Mouse (Mus musculus) right cerebral cortex, postnatal 10 days (tissue): ENCODE results near the gene Btg3.
"Not testable (repeated sequence)": the region's sequence is repeated elsewhere in the genome, so short reads cannot be mapped to it uniquely, and the experiment has no call there.

Experiments used
- DNase-seq, 2 experiments: peaks; one replicate each; pipeline ENCODE4 v3.0.0; 2021; ENCODE audit warnings: low spot score in 2 of 2

Gene Btg3

DNA sequence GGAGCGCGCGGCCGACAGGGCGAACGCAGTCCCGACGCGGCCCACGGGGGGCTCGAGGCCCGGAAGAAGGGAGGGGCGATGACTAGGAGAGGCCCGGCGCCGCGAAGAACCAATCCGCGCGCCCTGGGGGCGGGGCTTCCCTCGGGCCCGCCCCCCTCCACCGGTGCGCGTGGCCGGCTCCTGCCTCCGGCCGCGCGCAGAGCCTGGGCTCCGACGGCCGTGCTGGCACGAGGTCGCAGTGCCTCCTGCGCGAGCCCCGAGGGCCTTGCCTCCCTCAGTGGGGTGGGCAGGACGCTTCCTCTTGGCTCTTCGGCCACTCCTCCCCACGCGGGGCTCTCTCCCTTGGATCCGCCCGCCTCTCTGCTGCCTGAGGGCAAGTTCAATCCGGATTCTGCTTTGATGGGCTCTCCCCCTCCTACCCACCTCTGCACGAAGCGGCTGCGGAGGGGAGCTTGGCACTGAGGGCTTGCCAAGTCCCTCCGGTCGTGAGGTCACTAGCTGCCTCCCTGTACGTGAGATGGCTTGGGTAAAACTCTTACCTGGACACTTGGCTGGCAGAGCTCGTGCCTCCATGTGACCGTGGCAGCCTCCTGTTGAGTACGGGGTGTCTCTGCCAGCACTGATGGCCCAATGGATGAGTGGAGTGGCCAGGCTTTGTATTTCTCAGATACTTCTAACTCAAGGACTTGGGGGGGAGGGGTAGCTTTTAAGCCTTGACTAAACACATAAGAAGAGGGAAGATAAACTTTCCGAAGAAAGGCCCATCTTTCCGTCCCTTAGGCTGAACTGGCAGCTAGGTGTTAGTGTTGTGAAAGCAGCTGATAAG, at the start of gene Btg3:
Btg3 (minus strand) TSS at position 448 of the 826 bp plus-strand sequence.
- DNase-seq = peak; percentile 89 to 90

DNA sequence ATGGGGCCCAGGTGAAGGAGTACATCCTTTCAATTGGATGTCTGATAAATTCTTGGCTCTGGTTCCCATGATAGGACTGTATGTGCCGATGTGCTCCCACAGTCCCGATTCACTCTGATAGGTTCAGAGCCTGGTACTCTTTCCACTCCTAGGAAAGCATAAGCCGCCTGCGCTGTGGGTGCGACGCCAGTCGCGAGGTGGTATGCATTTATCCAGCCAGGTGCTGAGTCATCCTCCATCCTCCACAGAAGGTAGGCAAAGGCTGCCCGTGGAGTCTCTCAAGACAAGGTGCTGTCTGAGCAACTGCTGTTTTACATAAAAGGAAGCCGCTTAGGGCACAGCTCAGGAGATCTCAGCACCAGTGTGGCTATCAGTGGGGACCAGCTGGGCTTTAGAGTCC, 40.7 kb upstream of the Btg3 start:
- DNase-seq = no peak

DNA sequence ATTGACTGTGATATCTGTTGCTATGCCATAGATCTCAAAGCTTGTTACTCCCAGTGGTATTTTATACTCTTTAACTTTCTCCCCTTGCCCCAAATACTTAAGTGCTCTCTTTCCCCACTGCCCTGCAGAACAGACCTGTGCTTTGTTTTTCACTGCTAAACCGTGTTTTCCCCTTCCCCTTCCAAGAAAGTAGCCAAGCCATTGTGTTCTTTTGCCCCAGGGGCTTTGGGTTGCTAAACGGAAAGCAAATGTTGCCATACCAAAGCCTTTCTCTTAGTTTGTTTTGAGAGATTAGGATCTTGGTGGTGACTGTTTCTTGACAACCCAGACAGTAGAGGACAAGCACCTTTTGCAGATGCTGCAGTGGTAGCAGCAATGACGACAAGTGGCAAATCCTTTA, 39.5 kb upstream of the Btg3 start:
- DNase-seq = no peak

DNA sequence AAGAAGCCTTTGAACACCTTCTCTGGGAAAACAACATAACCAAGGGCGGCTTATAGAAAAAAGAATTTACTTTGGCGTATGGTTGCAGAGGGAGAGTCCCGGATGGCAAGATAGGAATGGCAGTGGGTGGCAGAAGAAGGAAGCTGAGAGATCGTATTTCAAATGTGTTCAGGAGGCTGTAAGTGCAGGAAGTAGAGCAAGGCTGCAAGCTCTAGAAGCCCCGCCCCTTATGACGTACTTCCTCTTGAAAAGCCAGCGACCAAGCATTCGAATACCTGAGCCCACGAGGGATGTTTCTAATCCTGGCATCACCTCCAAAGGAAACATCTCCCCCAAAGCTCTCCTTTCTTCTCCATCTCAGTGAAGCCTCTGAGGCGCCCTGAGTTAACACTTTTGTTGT, 33.0 kb upstream of the Btg3 start:
- no peak for DNase-seq

DNA sequence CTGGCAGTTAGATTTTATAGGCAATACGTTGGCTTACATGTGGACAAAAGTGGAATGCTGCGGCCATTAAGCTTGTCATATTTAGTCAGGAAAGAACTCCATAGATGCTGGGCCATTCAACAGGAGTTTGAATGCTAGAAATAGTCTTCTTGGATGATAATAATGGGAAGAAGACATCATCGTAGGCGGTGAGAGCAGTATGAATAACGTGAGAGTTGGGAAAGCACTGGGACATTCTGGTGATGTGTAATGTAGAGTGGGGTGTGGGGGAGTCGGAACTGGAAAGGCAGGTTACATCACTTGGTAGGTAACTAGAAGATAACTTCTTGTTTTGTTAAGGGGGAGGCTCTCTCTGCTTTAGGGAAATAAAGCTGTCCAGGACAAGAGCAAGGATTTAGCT, 30.9 kb upstream of the Btg3 start:
- DNase-seq = no peak

DNA sequence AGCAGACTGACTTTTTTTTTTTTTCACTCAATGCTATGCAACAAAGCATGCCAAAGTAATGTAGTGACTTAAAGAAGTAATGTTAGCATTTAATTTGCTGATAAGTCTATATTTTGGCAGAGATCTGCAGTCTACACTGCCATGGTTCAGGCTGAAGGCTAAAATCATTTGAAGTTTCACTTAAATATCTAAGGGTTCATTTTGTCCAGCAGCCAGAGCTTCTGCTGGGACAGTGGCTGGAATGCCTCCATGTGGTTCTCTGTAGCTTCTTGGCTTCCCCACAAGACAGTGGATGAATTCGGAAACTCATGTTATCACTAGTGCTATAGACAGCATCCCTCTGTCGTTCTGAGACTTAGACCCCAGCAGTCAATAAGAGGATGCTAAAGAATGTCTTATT, 29.7 kb upstream of the Btg3 start:
- DNase-seq = no peak

DNA sequence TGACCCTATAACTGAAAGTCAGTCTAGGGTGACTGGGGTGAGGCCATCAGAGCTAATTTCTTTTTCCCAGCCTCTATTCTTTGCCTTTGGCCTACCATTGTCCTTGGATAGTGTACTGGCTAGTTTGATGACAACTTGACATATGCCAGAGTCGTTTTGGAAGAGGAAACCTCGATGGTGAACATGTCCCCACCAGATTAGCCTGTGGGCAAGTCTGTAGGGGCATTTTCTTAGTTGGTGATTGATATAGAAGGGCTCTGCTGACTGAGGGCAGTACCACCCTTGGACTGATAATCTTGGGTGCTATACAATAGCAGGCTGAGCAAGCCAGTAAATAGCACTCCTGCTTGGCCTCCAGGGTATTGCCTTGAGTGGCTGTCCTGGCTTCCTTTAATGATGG, 25.3 kb upstream of the Btg3 start:
- DNase-seq = no peak

DNA sequence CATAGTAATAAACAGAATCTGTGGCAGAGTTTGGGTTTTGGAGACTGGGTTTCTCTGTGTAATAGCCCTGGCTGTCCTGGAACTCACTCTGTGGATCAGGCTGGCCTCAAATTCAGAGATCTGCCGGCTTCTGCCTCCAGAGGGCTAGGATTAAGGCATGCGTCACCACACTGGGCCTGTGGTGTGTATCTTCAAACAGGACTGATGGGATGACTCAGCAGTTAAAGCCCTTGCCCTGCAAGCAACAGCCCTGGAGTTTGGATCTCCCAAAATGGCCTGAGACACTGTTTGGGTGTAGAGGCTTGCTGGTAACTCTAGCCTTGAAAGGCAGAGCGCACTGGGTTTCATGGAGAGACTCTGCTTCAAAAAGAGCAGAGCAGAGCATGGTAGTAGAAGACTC, 22.4 kb upstream of the Btg3 start:
- DNase-seq = no peak

DNA sequence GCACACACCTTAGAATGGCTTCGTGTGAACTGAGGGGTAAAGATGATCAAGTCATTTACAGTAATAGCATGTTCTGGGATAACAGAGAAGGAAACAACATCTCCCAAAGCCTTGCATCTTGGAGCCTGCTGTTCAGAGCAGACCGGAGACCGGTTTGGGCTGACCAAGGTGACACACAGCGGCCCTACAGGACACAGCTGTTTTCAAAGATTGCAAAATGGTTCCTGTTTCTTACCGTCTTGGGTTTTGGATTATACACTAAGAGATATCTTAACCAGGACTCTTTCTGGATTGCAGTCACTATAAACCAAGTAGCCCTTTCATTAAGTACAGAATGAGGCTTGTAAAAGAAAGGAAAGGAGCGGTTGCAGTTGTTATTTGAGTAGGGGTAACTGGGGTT, 21.7 kb upstream of the Btg3 start:
- no peak for DNase-seq

DNA sequence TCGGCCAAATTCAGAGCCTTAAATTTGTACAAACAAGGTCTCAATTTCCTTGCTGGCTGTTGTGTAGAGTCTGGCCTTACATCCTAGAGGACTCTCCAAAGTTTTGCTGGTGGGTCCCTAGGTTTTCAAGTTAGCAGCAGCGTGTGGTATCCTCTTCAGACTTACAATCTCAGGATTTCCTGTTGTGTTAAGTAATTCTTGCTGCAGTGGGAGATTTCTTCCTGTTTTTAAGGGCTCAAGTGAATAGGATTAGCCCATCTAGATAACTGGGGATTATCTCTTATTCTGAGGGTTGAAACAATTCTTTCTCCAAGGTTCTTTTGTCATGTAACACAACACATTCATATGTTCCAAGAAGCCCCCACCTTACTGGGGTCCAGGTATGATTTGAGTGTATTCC, 14.4 kb upstream of the Btg3 start:
- DNase-seq = no peak

DNA sequence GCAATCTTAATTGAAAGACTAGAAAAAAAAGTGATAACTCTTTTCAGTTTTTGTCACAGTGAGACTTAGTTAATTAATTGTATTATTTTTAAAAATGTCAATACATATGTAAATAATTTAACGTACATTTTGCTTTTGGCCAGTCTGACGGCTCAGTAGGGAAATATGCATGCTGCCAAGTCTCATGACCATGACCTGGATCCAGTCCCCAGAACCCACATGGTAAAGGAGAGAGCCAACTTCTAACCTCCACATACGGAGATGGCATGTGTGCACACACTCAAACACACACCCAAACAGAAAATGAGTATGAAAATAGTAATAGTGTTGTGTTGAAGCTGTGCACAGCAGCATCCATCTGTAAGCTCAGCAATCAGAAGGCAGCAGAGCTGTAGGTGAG, 13.0 kb upstream of the Btg3 start:
- no peak for DNase-seq

DNA sequence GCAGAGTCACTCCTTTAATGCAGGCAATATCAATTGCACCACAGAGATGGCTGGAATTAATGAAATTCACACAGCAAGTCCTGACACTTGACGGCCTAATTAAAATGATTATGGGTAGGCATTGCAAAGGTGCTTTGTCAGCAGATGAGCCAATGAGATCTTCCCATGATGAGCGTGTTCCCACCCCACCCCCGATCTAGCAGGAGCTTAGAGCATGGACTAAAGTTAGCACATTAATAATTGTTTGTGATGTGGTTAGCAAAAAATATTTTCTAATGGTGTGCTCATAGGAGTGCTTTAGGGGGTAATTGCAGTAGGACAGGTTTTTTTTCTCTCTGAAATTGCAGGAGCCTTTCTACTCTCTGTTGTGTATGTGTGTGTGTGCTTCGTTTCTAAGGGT, 12.1 kb upstream of the Btg3 start:
- no peak for DNase-seq

DNA sequence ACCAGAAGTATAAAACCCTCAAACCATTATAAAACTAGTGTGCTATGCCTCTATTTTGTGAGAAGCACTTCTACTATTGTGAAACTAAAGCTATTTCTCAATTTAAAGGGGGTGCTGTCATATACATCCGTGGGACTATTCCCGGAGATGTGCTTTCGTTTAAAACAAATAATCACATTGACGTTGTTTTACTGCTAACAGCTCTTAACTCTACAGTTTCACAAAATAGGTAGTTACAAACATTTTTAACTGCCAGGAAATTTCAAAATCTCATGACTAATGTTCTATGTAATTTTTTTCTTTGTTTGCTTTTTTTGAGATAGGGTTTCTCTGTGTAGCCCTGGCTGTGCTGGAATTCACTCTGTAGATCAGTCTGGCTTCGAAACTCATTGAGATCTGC, 1.5 kb upstream of the Btg3 start:
- DNase-seq = no peak

DNA sequence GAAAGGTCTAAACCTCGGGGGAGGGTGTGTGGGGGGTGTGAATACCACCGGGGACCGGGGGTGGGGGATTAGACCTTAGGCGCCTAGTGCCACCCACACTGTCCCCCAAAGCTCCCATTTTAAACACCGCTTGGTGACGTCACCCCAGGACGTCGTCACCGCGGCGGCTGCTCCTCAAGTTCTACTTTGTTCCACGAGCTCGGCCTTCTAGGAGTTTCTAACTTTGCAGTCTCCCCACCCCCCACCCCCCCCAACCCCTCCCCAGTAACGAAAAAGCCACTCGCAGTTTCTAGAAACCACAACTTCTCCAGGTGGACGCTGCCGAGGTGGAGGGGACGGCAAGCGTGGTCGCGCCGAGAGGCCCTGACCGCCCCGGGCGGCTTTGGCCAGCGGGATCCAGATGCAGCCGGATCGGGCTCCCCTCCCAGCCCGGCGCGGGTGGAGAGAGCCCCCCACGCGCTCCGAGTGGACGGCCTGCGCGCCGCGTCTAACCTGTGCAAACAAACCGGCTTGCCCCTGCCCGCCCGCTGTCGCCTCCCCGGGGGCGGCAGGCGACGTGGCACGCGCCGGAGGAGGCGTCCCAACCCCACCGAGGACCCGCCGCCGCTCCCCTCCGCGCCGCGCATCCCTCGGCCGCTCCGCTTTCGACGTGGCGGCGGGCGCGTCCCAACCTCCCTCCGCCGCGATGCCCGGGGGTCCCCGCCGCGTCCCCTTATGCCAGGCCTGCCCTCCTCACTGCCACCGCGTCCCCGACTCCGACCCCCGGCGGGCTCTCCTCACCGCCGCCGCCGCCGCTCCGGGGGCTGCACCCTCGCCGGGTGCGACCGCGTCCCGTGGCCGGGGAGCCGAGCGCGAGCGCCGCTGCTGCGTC, 936 bp downstream of the Btg3 start:
- peak; percentile 44 to 57 for DNase-seq

DNA sequence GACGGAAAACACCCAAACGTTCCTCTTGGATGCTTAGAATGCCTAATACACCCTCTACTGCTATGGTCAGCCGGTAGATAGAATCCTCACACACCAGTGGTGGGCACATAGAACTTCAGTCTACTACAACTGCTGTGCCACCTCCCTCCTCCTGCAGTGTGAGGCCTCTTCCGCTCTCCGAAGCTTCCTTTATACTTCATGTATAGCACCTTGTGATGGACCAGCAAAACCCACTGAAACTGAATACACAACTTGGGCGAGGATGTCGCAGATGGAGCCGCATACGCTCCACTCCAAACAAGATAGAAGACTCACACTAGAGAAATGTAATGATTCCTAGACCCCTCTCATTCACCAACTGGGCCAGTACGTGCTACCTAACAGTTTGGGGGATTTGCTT, 1.8 kb downstream of the Btg3 start:
- DNase-seq = peak in 1 of 2 experiments; percentile 27

DNA sequence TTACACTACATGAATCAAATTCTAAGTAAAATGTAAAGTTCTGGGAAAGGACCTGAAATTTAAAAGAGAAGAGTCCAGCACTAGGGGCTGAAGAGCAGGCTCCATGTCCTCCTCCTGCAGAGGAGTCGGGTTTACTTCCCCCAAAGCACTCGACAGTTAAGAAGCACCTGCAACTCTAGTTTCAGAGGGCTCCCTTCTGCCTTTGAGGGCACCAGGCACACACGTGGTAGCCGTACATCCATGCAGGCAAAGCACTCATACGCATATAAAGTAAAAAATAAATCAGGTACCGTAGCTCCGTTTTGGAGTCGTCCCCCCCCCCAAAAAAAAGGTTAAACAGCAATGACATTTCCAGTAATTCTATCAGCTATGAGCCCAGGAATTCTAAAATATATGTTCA, 3.2 kb downstream of the Btg3 start:
- no peak for DNase-seq

DNA sequence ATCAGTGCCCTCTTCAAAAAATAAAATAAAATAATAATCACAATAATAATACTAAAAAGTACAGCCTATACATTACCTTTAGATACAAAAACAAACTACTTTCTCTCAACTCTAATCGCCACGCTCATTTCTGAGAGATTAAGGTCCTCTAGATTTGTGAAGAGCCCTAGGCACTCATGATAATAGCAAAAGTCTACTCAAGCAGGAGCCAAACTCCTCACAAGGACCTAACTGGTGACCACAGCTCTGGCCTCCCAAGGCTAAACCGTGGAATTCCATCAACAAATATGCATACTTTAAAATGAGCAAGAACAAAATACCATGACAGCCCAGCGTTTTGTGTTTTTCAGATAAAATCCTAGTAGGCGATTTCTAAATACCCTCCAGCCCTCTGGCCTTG, 4.2 kb downstream of the Btg3 start:
- no peak for DNase-seq

DNA sequence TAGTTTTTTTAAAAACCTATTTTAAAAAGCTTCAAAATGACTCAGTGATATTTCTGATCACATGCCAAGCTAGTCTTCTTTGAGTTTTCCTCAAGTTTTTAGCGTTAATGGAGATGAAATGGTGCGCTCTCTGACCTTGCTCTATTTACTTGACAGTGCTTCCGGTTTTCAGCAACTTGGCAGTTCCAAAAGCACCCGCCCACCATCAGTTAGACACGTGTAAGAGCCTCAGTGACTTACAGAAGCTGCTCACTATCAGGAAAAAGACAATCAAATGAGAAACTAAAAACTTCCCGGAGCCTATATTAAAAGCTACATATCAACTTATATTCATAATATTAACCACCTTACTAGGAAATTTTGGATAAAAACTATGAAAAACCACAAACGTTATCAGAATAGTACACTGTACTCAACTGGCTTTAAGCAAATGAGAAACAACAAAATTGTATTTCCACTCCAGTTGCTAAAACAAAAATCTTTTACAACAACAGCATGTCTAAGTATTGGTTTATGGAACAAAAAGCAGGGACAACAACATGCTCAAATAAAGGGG, 5.4 kb downstream of the Btg3 start:
- DNase-seq = no peak

DNA sequence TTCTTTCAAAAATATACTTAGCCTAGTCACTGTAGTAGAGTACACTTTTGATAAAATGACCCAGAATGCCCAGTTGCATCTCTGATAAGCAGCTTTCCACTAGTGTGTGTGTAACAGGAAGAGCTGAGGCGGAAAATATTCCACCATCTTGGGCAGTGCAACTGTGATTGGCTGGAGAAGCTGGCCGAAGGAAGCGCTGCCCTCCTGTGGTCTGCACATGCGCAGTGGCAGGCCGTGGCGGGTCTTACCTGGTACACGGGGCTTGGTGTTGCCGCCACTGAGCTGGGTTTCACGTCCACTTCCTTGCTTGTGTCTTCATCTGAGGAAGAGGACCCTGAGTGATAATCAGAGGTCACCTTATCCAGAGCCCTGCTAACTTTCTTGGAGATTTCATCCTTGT, 12.4 kb downstream of the Btg3 start:
- not testable (repeated sequence) for DNase-seq

DNA sequence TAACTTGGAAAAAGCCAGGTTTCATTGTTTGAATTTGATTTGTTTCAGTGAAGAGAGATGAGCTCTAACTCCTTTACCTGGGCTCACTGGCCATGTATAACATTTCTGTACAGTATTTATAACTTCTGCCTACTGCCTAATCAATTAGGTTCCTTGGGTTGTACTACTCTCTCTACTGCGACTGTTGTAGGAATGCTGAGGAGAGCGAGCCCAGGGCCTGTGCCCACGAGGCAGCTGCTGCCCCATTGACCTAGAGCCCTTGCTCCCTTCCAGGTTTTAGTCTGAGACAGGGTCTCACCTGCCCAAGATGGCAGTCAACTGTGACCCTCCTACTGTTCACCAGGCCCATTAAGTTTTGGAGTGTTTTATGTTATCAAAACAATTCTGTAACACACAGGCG, 15.5 kb downstream of the Btg3 start:
- no peak for DNase-seq

DNA sequence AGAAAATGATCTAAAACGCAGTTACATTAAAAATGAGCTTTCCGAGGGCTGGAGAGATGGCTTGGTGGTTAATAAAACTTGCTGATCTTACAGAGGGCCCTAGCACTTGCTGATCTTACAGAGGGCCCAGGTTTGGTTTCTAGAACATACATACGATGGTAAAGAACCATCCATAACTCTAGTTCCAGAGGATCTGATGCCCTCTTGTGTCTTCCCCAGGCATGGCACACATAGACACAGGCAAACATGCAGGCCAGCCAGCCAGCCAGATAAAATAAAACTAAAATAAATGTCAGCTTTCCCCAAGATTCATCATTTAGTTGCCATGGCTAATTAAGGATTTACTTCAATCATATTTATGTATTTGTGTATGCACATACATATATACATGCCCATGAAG, 19.2 kb downstream of the Btg3 start:
- DNase-seq = no peak

DNA sequence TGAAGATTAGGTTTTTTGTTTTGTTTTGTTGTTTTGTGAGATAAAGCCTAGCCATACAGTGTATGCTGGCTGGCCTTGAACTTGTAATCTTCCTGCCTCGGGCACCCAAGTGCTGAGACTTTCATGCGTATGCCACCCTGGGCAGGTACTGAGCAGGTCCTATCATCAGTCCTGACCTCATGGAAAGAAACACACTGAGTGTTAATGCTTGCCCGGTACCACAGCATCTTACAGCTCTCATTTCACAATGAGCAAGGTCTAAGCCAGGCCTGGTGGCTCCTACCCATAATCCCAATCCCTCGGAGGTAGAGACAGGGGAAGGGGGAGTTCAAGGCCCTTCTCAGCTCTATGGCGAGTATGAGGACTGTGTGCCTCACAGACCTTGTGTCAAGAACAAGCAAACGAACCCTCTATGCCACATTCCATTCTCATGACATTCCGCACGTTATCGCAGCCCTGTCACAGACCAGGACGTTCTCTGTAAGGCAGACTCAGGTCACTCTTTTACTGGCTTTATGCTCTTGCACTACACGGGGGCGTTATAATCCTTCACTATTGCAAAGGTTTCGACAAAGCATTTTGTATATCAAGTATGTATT, 29.6 kb downstream of the Btg3 start:
- DNase-seq = no peak
